Mouse (Mus musculus): Measurements from ENCODE around the gene St6galnac6. TPM values are rescaled to one million over a fixed set of nuclear protein-coding genes. Genes with fewer than 3 reads are reported as not detected.

Gene St6galnac6
- total RNA-seq, 2 experiments from 2014 or later: 99.0 to 106 TPM

DNA sequence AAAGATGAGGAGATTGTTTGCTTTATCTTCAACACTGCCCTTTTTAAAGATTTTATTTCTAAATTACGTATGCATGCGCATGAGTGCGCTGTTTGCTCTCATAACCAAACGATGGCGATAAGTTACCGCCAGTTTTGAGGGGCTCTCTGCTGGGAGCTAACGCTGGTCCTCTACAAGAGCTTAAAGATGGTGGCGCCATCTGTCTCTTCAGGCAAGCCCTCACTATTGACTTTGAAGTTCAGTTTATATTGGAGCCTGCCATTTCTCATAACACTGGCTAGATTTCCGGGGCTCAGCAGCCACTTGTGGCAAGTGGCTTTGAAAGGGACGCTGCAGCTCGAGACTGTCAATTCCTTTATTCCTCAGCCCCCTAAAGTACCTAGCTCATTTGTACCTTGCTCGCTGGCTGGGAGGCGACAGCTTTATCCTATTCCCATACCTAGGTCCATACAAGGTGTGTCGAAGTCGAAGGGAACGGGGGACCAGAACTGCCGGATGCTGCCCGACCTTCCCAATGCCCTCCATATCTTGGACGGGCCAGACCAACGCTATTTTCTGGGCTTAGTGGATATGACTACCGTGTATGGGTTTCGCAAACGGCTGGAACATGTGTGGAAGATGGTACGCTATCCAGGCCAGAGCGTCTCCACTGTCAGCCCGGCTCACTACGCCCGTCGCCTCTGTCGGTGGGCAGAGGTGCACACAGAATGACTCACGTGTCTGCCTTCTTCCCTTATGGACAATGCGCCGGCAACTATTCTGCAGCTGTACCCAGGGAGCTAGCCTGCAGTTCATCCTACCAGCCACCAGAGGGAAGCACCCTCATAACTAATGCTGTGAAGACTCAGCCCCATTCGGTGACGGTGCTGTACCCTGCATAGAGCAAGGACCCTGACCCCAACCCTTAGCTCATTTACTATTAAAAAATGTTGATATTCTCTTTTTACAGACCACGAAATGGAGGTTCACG lies 16.4 kb upstream of the St6galnac6 start:
- peak; percentile 83 to 90 for DNase-seq (ENCODE audit: low spot score in 2 of 2)

- no peak for DNase-seq (ENCODE audit: low spot score in 2 of 2)
These were observed 14.3 kb upstream of the St6galnac6 start for GRCm38 (mm10) chr2:32585149-32585714.

GRCm38 (mm10) chr2:32586871-32587351 lies 12.6 kb upstream of the St6galnac6 start, which contains the start of gene St6galnac4:
Gene St6galnac4, plus strand, starts transcription at chr2:32587095.
- peak; percentile 82 to 89 for DNase-seq (ENCODE audit: low spot score in 2 of 2)

DNA sequence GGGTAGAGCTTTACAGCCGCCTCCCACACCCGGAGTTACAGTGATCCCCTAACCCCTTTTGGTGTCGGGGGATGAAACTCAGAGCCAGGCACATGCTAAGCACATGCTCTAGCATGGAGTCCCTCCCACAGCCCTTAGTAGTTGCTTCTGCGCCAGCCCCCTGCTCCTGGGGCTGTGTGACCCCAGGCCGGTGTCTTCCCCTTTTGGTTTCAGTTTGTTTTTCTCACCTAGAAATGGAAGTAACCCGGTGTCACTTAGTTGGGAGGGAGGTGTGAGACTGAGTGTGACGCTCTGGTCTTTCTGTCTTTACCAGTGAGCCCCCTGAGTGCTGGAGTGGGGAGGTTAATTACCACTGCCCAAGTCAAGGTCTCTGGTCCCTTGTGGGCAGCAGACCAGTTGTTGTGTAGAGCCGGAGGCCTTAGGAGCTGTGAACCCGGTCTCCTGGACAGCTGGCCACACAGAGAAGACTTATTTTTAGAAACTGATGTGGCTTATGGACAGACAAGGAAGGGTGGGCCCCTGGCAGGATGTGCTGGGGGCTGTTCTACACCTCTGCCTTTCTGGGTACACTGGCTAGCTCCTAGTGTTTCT lies 11.7 kb upstream of the St6galnac6 start:
- DNase-seq (ENCODE audit: low spot score in 2 of 2): no peak

GRCm38 (mm10) chr2:32589213-32589795 lies 10.2 kb upstream of the St6galnac6 start:
- no peak for DNase-seq (ENCODE audit: low spot score in 2 of 2)

GRCm38 (mm10) chr2:32590224-32590623 lies 9.3 kb upstream of the St6galnac6 start:
- DNase-seq (ENCODE audit: low spot score in 2 of 2): no peak

DNA sequence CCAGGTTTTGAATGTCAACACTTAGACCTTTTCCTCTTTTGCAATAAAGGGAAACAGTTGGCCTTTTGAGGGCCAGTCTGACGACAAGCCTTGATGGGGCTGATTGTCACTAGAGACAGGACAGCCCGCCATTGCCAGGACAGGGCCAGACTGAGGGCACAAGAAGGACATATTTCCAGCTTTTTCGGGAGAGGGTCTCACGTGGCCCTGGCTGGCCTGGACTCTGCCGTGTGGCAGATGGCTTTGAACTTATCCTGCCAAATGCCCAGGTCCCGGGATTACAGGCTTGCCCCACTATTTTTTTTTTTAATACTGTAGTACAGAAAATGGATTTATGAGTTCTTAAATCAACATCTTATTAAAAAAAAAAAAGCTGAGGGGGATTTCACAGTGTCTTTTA lies 8.3 kb upstream of the St6galnac6 start:
- no peak for DNase-seq (ENCODE audit: low spot score in 2 of 2)

- DNase-seq (ENCODE audit: low spot score in 2 of 2): no peak
These were observed 2.8 kb upstream of the St6galnac6 start for GRCm38 (mm10) chr2:32596725-32597124.

DNA sequence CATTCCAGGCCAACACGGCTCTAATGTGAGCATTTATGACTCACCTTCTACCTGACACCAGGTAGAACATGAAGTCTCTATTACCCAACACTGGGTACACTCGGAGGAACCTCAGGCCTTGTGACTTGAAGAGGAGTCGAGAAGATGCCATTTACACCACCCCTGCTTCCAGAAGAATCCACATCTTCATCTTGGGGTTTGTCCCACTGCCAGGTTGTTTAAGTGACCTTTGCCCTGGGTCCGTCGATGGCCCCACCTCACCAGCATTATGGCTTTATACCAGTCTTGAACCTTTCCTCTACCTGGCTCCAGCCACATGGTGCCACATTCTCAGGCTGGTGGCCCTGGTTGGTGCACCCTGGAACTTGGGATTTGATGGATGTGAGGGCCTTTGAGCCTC lies 2.3 kb upstream of the St6galnac6 start:
- no peak for DNase-seq (ENCODE audit: low spot score in 2 of 2)

DNA sequence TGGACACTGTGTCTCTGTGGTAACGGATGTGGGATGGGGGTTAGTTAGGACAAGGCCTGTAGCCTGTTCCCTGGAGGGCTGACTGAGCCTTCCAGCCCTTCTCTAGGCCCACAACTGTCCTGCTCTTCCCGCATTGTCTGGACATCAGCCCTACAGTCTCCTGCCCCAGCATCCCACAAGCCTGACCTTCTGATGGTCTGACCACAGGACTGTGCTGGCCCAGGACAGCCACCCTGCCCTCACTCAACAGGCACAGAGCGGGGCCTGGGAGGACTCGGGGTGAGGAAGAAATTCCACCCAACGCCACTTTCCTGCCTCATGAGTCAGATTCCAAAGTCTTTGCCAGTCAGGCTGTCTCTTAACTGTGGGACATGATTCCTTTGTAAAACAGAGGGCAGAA lies 1.8 kb upstream of the St6galnac6 start:
- no peak for DNase-seq (ENCODE audit: low spot score in 2 of 2)

DNA sequence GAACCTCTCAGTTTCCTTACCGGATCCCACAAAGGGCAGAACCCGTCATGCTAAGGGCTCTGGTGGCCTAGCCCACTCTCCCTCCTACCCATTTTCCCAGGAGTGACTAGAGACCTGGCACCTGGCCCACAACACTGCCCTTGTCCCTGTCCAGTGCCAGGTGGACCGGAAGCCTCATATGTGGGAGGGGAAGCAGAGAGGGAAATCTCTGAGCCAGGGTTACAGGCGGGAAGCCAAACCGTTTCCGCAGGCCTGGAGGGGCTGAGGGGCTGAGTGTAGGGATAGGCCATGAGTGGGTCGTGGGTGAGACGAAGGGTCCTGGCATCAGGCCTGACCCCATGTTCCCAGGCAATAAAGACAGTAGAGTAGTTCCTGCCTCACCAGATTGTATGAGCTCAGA lies 1.0 kb upstream of the St6galnac6 start:
- DNase-seq (ENCODE audit: low spot score in 2 of 2): no peak

DNA sequence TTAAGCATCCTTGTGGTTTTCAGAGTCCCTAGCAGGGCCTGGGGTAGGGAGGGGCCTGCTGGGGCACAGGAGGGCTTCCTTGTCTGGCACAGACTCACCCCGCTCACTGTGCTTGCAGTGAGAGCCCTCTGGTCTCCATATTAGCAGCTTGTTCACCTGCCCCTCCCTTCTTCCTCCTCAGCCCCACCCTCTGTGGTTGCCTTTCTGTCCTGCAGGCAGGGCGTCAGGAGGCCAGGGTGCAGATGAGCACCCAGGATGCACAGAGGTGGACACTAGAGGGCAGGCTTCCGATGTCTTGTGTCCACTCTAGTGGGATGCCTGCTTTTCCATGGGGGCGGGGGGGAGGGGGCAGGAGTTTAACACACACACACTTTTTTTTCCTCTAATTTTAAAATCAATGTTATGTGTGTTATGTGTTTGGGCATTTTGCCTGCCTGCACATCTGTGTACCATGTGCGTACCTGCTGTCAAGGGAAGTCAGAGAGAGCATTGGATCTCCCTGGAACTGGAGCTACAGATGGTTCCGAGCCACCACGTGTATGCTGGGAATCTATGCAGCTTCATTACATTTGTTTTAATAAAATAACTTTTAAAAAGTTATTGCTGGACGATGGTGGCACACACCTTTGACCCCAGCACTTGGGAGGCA lies 2.0 kb downstream of the St6galnac6 start:
- no peak for DNase-seq (ENCODE audit: low spot score in 2 of 2)

DNA sequence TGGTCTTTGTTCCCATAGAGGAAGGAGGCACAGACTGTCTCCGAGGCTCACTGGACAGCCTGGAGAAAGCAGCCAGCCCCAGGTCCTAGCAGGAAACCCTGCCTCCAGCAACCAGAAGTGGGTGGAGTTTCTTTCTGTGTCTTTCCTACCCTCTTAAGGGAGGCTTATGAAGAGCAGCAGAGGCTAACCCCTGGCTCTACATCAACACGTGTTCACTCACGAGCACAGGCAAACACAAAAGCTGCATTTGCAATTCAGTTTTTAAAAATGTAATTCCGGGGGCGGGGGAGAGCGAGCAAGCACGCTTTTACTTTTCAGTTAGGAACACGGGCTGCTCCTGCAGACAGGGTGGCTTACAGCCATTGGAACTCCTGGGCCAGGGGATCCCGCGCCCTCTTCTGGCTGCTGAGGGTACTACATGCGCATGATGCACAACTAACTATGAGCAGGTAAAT lies 3.1 kb downstream of the St6galnac6 start:
- peak; percentile 88 to 94 for DNase-seq (ENCODE audit: low spot score in 2 of 2)

DNA sequence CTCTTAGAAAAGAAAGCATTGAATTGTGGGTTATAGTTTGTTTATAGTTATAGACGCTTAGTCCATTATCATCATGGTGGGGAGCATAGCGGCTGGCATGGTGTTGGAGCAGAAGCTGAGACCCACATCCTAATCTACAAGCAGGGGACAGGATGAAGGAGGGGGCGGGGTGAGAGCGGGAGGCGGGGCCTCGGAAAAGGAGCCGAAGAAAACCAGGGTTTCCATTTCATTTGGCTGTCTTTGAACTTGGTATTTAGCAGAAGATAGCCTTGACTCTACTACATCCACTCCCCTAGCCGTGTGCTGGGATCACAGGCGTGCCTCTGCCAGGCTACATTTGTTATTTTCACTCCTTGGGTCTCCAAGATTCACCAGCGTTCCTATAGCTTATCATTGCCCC lies 5.1 kb downstream of the St6galnac6 start:
- DNase-seq (ENCODE audit: low spot score in 2 of 2): no peak

- DNase-seq (ENCODE audit: low spot score in 2 of 2): peak; percentile 75 to 82
These were observed 6.9 kb downstream of the St6galnac6 start for GRCm38 (mm10) chr2:32606161-32607142.

- no peak for DNase-seq (ENCODE audit: low spot score in 2 of 2)
These were observed 7.9 kb downstream of the St6galnac6 start for GRCm38 (mm10) chr2:32607262-32607947.

DNA sequence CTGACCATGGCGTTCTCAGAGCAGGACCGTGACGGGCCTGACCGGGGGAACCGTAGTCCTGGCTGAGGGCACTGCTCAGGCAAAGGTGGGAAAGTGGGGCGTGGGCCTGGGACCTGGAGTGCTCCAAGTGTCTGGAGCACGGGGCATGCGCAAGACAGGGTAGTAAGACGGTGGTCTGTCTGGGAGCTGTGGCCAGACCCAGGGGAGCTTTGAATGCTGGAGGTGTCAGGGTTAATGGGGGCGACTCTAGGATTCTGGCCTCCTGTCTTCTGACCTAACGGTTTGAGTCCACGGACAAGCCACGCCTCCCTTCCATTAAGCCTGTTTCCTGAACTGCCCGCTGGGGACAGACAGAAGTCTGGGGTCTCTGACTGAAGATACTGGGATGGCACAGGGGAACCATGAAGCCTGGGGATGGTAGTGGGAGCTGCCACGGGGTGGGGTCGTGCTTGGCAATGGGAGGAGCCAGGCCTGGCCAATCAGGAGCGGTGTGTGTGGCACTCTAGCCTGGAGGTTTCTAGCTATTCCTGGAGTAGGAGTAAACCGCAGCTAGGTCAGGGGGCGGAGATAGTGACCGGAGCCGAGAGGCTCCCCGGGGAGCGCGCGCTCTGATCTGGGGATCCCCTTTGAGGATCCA lies 8.8 kb downstream of the St6galnac6 start:
- no peak for DNase-seq (ENCODE audit: low spot score in 2 of 2)

- no peak for DNase-seq (ENCODE audit: low spot score in 2 of 2)
These were observed 9.4 kb downstream of the St6galnac6 start for GRCm38 (mm10) chr2:32608778-32609435.

Measured in layer of hippocampus, postnatal 14 days (tissue).